Mouse (Mus musculus) MEL (cell line): ENCODE measurements around the gene Fam71a. TPM values are rescaled to one million over a fixed set of nuclear protein-coding genes. Genes with fewer than 3 reads are reported as not detected.

Source experiments
- DNase-seq: peaks from one replicate; pipeline ENCODE4 v3.0.0; 2011; ENCODE audit warnings: low read depth, low spot score
- H3K27ac ChIP-seq: 2 replicates; pipeline ENCODE4 v1.5.1; 2012; ENCODE audit warnings: low read depth, mild to moderate bottlenecking, control low read depth, low read length, moderate library complexity; ENCODE audit not compliant: control insufficient read depth
- H3K27me3 ChIP-seq, 2 experiments: fragments of 150-350 bp in 1 of 2; sonication (generic) in 1 of 2; 2 replicates each; pipeline ENCODE4 v1.6.1; 2012; ENCODE audit warnings: low read length in 2 of 2, mild to moderate bottlenecking in 2 of 2, improper control_type of control experiment in 1 of 2, moderate library complexity in 1 of 2; ENCODE audit not compliant: insufficient read depth in 2 of 2, control insufficient read depth in 1 of 2
- H3K36me3 ChIP-seq, 2 experiments: 2 replicates each; pipeline ENCODE4 v1.6.1; 2012 to 2014; ENCODE audit warnings: low read length in 2 of 2, improper control_type of control experiment in 1 of 2, inconsistent platforms in 1 of 2, mild to moderate bottlenecking in 1 of 2; ENCODE audit not compliant: insufficient read depth in 2 of 2, control insufficient read depth in 1 of 2
- H3K4me1 ChIP-seq, 2 experiments: fragments of 150-350 bp in 1 of 2; sonication (generic) in 1 of 2; 2 replicates each; pipeline ENCODE4 v1.6.1; 2012; ENCODE audit warnings: low read length in 2 of 2, improper control_type of control experiment in 1 of 2, mild to moderate bottlenecking in 1 of 2; ENCODE audit not compliant: insufficient read depth in 2 of 2, control insufficient read depth in 1 of 2
- H3K4me3 ChIP-seq, 2 experiments: fragments of 150-350 bp in 1 of 2; sonication (generic) in 1 of 2; 2 replicates each; pipeline ENCODE4 v1.5.1; 2012; ENCODE audit warnings: low read depth in 2 of 2, low read length in 2 of 2, mild to moderate bottlenecking in 2 of 2, moderate library complexity in 2 of 2, control low read depth in 1 of 2, improper control_type of control experiment in 1 of 2; ENCODE audit not compliant: control insufficient read depth in 1 of 2, insufficient read depth in 1 of 2
- H3K79me2 ChIP-seq: 2 replicates; pipeline ENCODE4 v1.6.1; 2012; ENCODE audit warnings: mild to moderate bottlenecking, low read length, moderate library complexity; ENCODE audit not compliant: control insufficient read depth, poor library complexity, insufficient read depth
- H3K9ac ChIP-seq: 2 replicates; pipeline ENCODE4 v1.6.1; 2012; ENCODE audit warnings: low read depth, mild to moderate bottlenecking, control low read depth, low read length, moderate library complexity; ENCODE audit not compliant: control insufficient read depth, poor library complexity, severe bottlenecking
- H3K9me3 ChIP-seq: fragments of 150-350 bp; sonication (generic); replicated peaks from 2 replicates; pipeline ENCODE4 v1.6.1; 2012; ENCODE audit warnings: mild to moderate bottlenecking, low read length, improper control_type of control experiment, moderate library complexity; ENCODE audit not compliant: insufficient read depth
- BHLHE40 ChIP-seq: IDR thresholded peaks from 2 replicates; pipeline ENCODE4 v1.6.1; 2012; ENCODE audit warnings: low read depth, mild to moderate bottlenecking, inconsistent platforms, low read length, improper control_type of control experiment, borderline replicate concordance
- CHD1 ChIP-seq: IDR thresholded peaks from 2 replicates; pipeline ENCODE4 v1.6.1; 2012; ENCODE audit warnings: low read depth, mild to moderate bottlenecking, inconsistent platforms, low read length, improper control_type of control experiment
- CHD2 ChIP-seq: IDR thresholded peaks from 2 replicates; pipeline ENCODE4 v1.6.1; 2011; ENCODE audit warnings: low read length, improper control_type of control experiment
- E2F4 ChIP-seq: IDR thresholded peaks from 2 replicates; pipeline ENCODE4 v1.6.1; 2011; ENCODE audit warnings: low read depth, low read length, improper control_type of control experiment, borderline replicate concordance
- ELF1 ChIP-seq: IDR thresholded peaks from 2 replicates; pipeline ENCODE4 v1.6.1; 2014; ENCODE audit warnings: low read depth, mild to moderate bottlenecking, inconsistent platforms, low read length, improper control_type of control experiment, moderate library complexity
- EP300 ChIP-seq, 2 experiments: IDR thresholded peaks; 2 replicates each; pipeline ENCODE4 v1.6.1; 2011; ENCODE audit warnings: improper control_type of control experiment in 2 of 2, low read length in 2 of 2, low read depth in 1 of 2, mild to moderate bottlenecking in 1 of 2
- ETS1 ChIP-seq: IDR thresholded peaks from 2 replicates; pipeline ENCODE4 v1.6.1; 2012; ENCODE audit warnings: low read depth, mild to moderate bottlenecking, inconsistent platforms, low read length, improper control_type of control experiment, moderate library complexity
- GABPA ChIP-seq: IDR thresholded peaks from 2 replicates; pipeline ENCODE4 v1.6.1; 2012; ENCODE audit warnings: low read depth, mild to moderate bottlenecking, inconsistent platforms, low read length, improper control_type of control experiment, moderate library complexity
- GATA1 ChIP-seq: IDR thresholded peaks from 2 replicates; pipeline ENCODE4 v1.6.1; 2011; ENCODE audit warnings: low read depth, low read length, improper control_type of control experiment
- HCFC1 ChIP-seq: IDR thresholded peaks from 2 replicates; pipeline ENCODE4 v1.6.1; 2012; ENCODE audit warnings: low read depth, mild to moderate bottlenecking, inconsistent platforms, low read length, improper control_type of control experiment, moderate library complexity
- KAT2A ChIP-seq: conservative IDR thresholded peaks from 2 replicates; pipeline ENCODE4 v1.6.1; 2012; ENCODE audit warnings: low read depth, low read length, improper control_type of control experiment, inconsistent platforms
- MAFK ChIP-seq: IDR thresholded peaks from 2 replicates; pipeline ENCODE4 v1.6.1; 2011; ENCODE audit warnings: low read depth, mild to moderate bottlenecking, low read length, improper control_type of control experiment, borderline replicate concordance
- MAX ChIP-seq: IDR thresholded peaks from 2 replicates; pipeline ENCODE4 v1.6.1; 2011; ENCODE audit warnings: low read length, improper control_type of control experiment
- MAZ ChIP-seq: IDR thresholded peaks from 2 replicates; pipeline ENCODE4 v1.6.1; 2012; ENCODE audit warnings: low read depth, mild to moderate bottlenecking, inconsistent platforms, low read length, improper control_type of control experiment
- MEF2A ChIP-seq: IDR thresholded peaks from 2 replicates; pipeline ENCODE4 v1.6.1; 2014; ENCODE audit warnings: low read depth, mild to moderate bottlenecking, inconsistent platforms, low read length, improper control_type of control experiment; ENCODE audit not compliant: poor library complexity, insufficient replicate concordance, severe bottlenecking; ENCODE audit errors: extremely low read depth
- NELFE ChIP-seq: IDR thresholded peaks from 2 replicates; pipeline ENCODE4 v1.6.1; 2011; ENCODE audit warnings: low read depth, low read length, improper control_type of control experiment
- NRF1 ChIP-seq: IDR thresholded peaks from 2 replicates; pipeline ENCODE4 v1.6.1; 2014; ENCODE audit warnings: low read depth, mild to moderate bottlenecking, inconsistent platforms, low read length, improper control_type of control experiment, moderate library complexity; ENCODE audit not compliant: poor library complexity, insufficient read depth, severe bottlenecking
- POLR2AphosphoS2 ChIP-seq: IDR thresholded peaks from 2 replicates; pipeline ENCODE4 v1.6.1; 2011; ENCODE audit warnings: low read length, improper control_type of control experiment
- RAD21 ChIP-seq: IDR thresholded peaks from 2 replicates; pipeline ENCODE4 v1.6.1; 2011; ENCODE audit warnings: mild to moderate bottlenecking, low read depth, low read length, improper control_type of control experiment
- SMC3 ChIP-seq: IDR thresholded peaks from 2 replicates; pipeline ENCODE4 v1.6.1; 2011; ENCODE audit warnings: low read depth, low read length, improper control_type of control experiment
- TAL1 ChIP-seq: IDR thresholded peaks from 2 replicates; pipeline ENCODE4 v1.6.1; 2012; ENCODE audit warnings: mild to moderate bottlenecking, inconsistent platforms, low read length, moderate library complexity, mixed read lengths
- TBP ChIP-seq: IDR thresholded peaks from 2 replicates; pipeline ENCODE4 v1.8.0; 2011; ENCODE audit warnings: low read depth, low read length, improper control_type of control experiment
- TCF12 ChIP-seq: IDR thresholded peaks from 2 replicates; pipeline ENCODE4 v1.6.1; 2014; ENCODE audit warnings: low read depth, mild to moderate bottlenecking, inconsistent platforms, low read length, improper control_type of control experiment, moderate library complexity
- UBTF ChIP-seq: IDR thresholded peaks from 2 replicates; pipeline ENCODE4 v1.6.1; 2012; ENCODE audit warnings: low read depth, mild to moderate bottlenecking, inconsistent platforms, low read length, improper control_type of control experiment, moderate library complexity, borderline replicate concordance; ENCODE audit not compliant: insufficient read depth
- USF1 ChIP-seq: IDR thresholded peaks from 2 replicates; pipeline ENCODE4 v1.6.1; 2014; ENCODE audit warnings: low read depth, mild to moderate bottlenecking, inconsistent platforms, low read length, improper control_type of control experiment, moderate library complexity
- USF2 ChIP-seq, 2 experiments: IDR thresholded peaks; 2 replicates each; pipeline ENCODE4 v1.6.1; 2011 to 2012; ENCODE audit warnings: improper control_type of control experiment in 2 of 2, low read length in 2 of 2, borderline replicate concordance in 1 of 2, inconsistent platforms in 1 of 2, low read depth in 1 of 2, mild to moderate bottlenecking in 1 of 2; ENCODE audit not compliant: insufficient read depth in 1 of 2
- ZC3H11A ChIP-seq: IDR thresholded peaks from 2 replicates; pipeline ENCODE4 v1.6.1; 2012; ENCODE audit warnings: low read depth, mild to moderate bottlenecking, inconsistent platforms, low read length, improper control_type of control experiment
- ZKSCAN1 ChIP-seq: IDR thresholded peaks from 2 replicates; pipeline ENCODE4 v1.6.1; 2012; ENCODE audit warnings: low read depth, mild to moderate bottlenecking, inconsistent platforms, low read length, improper control_type of control experiment, moderate library complexity
- ZNF384 ChIP-seq: IDR thresholded peaks from 2 replicates; pipeline ENCODE4 v1.6.1; 2012; ENCODE audit warnings: low read depth, mild to moderate bottlenecking, inconsistent platforms, low read length, improper control_type of control experiment
- polyA plus RNA-seq, 2 experiments: library from polyadenylated mRNA; stranded (reverse) in 1 of 2; unstranded in 1 of 2; fragments of >175 nt in 1 of 2; fragments of >200 nt in 1 of 2; gene quantifications; 2 replicates each; pipeline versions ENCODE4 v1.2.1 to v1.2.4; 2012; ENCODE audit warnings: low replicate concordance in 2 of 2, low read depth in 1 of 2; ENCODE audit not compliant: insufficient read length in 2 of 2, insufficient read depth in 1 of 2, missing spikeins in 1 of 2
- total RNA-seq: library from RNA; depleted of rRNA; stranded (reverse); fragments of 300-350 nt; gene quantifications from 2 replicates; pipeline ENCODE4 v1.2.3, GENCODE M21; 2012

Gene Fam71a
- total and polyA plus RNA-seq, 3 experiments = not detected

DNA sequence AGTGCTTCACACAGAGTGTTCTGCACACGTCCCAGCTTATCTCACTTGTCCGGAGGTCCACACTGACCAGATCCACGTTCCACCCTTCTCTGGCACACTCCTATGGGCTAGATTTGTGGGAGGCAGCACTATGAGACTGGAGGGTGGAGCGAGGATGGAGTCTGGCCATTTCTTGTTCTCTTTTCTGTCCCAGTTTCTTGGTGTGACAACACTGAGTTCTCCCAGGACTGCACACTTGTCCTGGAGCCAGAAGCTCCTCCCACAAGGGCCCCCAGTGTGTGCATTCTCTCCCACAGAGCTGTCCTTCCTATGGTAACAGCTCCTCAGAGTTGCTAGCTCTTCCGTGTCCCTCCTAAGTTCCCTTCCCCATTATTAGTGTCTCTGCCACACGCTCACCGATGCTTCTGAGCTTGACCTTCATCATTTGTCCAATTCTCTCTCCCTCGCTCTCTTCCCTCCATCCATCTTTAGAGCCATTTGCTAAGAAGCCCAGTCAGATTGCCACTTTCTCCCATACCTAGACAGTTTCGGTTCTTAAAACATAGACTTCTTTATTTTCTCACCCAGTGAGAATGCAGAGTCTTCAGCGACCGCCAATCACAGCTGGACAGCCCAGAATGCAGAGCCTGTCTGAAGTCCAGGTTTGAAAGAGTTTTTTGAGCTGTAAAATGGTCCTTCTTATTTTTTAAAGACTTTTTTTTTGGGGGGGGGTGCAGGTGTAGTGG, 48.9 kb downstream of the Fam71a start:
- Histone ChIP-seq H3K9ac (no peak overlapping the region), H3K4me3 (no peak overlapping the region; a peak in 1 of 4 replicates), H3K4me1 (peaks cover 3 to 29% of the 10 kb centered on the region in 2 experiments), H3K79me2 (no peaks in the 10 kb centered on the region), H3K9me3 (no peaks in the 10 kb centered on the region), H3K27me3 (no peaks in the 10 kb centered on the region; a peak in 1 of 4 replicates), H3K27ac (no peak overlapping the region), H3K36me3 (peaks cover 0 to 13% of the 10 kb centered on the region in 2 experiments; a peak in 2 of 4 replicates)
- TF ChIP-seq POLR2AphosphoS2 (no peak), GABPA (no peak), CHD2 (no peak), EP300 (IDR thresholded peaks at IDR 0.05; ENCODE audit: low read depth in 1 of 2, low read length in 2 of 2) (no peak), KAT2A (no peak)
- no peak for DNase-seq

DNA sequence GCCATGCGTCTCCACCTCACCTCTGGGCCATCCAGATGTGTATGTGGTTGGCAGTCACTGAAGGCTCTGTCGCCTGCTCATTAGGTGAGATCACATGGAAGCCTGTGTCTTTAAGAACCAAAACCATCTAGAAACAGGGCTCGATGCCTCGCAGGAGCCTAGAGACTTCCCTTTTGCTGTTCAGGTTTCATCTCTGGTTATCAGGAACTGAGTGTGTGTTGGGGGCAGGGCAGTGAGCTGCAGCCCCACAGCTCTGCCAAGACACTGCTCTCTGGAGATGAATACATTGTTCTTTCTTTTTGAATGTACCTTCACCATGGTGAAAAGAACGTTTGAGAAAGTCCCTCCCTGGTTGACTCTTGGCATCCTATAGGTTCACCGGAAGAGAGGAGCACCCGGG, 49.7 kb downstream of the Fam71a start:
- peaks cover 3 to 29% of the 10 kb centered on the region in 2 experiments for H3K4me1 ChIP-seq
- H3K4me3 ChIP-seq = no peak overlapping the region; a peak in 1 of 4 replicates
- H3K36me3 ChIP-seq = peaks cover 0 to 13% of the 10 kb centered on the region in 2 experiments; a peak in 2 of 4 replicates
- H3K9ac ChIP-seq = peak overlapping the region; percentile 39; the same call in 1 of the 2 replicates
- peak; percentile 84 for DNase-seq
- no peaks in the 10 kb centered on the region for H3K9me3 ChIP-seq
- no peaks in the 10 kb centered on the region; a peak in 1 of 4 replicates for H3K27me3 ChIP-seq
- no peaks in the 10 kb centered on the region for H3K79me2 ChIP-seq
- H3K27ac ChIP-seq = peak overlapping the region; percentile 37
- peak; percentile 62; the same call in 1 of the 2 replicates for TF ChIP-seq BHLHE40
- no peak for TF ChIP-seq USF1
- TF ChIP-seq MAX = peak; percentile 57
- TF ChIP-seq ZKSCAN1 = no peak
- 0 out of 2 replicates have a peak, but pooled peaks have one; percentile 63 for TF ChIP-seq ELF1
- TF ChIP-seq HCFC1 = peak; percentile 46; the same call in 1 of the 2 replicates
- no peak; the same call in 1 of the 2 replicates for TF ChIP-seq RAD21
- TF ChIP-seq TBP = 0 out of 2 replicates have a peak, but pooled peaks have one; percentile 17
- TF ChIP-seq KAT2A = no peak
- no peak for TF ChIP-seq UBTF
- no peak for TF ChIP-seq MEF2A
- TF ChIP-seq GATA1 = peak; percentile 69
- TF ChIP-seq MAFK = no peak
- no peak for TF ChIP-seq MAZ
- TF ChIP-seq TAL1 = no peak
- peak; percentile 66 for TF ChIP-seq TCF12
- TF ChIP-seq NELFE = no peak
- no peak for TF ChIP-seq CHD1
- TF ChIP-seq SMC3 = no peak
- no peak for TF ChIP-seq ZNF384
- peak; percentile 47 for TF ChIP-seq ETS1
- no peak for TF ChIP-seq NRF1
- TF ChIP-seq EP300 (IDR thresholded peaks at IDR 0.05; ENCODE audit: low read depth in 1 of 2, low read length in 2 of 2) = peak; percentile 74 to 84
- no peak for TF ChIP-seq ZC3H11A
- TF ChIP-seq E2F4 = no peak
- no peak for TF ChIP-seq POLR2AphosphoS2
- TF ChIP-seq USF2 (IDR thresholded peaks at IDR 0.05; ENCODE audit: borderline replicate concordance in 1 of 2, insufficient read depth in 1 of 2, low read depth in 1 of 2, low read length in 2 of 2) = no peak
